Mouse (Mus musculus) T-cell, adult 2 months (primary cell): Measurements from ENCODE around the gene Kdm2b.
A peak's percentile ranks its signal among the peaks of the same experiment; 100 is the strongest.
"Not testable (repeated sequence)": the region's sequence is repeated elsewhere in the genome, so short reads cannot be mapped to it uniquely, and the experiment has no call there.

Experiments used
- DNase-seq: peaks from one replicate; pipeline ENCODE4 v3.0.0; 2022; ENCODE audit warnings: low spot score

Kdm2b gene

DNA sequence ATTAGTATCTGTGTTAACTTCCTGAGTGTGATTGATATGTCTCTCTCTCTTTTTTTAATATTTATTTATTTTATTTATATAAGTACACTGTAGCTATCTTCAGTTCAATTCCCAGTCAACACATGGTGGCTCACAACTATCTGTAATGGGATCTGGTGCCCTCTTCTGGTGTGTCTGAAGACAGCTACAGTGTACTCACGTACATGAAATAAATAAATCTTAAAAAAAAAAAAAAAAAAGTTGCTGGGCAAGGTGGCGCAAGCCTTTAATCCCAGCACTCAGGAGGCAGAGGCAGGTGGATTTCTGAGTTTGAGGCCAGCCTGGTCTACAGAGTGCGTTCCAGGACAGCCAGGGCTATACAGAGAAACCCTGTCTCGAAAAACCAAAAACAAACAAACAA is 14.9 kb downstream of the Kdm2b start:
- not testable (repeated sequence) for DNase-seq

DNA sequence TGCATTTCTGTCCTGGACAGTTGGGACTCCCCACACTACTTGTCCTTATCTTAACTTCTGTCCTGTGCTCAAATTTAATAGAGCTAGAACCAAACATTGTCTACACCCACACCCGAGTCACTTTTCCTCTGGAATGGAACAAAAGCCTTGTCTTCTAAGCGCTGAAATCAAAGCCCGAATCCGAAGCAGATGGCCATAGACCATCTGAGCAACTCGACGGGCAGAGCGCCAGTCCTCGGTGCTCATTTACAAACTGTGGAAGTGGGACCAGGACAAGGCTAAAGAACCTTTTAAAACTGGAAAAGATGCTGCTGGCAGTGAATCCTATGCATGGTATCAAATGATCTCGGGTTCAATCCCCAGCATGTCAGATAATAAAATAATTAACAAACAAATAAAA is 17.5 kb downstream of the Kdm2b start:
- no peak for DNase-seq

DNA sequence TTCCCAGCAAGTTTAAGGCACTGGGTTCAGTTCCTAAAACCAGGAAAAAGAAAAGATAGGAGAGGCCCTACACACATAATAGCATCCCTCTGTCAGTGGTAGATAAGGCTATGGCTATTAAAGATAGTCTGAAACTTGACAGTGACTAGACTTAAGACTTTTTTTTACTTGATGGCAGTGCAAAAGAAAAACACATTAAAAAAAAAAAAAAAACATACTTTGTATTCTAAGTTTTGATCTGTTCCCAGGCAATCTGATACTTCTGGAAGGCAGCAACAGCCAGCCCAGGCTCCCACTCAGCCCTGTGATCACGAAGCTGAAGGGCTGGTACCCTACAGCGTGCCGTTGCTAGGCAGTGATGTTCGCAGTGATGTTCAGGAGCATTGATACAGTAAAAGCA is 18.2 kb downstream of the Kdm2b start:
- no peak for DNase-seq

DNA sequence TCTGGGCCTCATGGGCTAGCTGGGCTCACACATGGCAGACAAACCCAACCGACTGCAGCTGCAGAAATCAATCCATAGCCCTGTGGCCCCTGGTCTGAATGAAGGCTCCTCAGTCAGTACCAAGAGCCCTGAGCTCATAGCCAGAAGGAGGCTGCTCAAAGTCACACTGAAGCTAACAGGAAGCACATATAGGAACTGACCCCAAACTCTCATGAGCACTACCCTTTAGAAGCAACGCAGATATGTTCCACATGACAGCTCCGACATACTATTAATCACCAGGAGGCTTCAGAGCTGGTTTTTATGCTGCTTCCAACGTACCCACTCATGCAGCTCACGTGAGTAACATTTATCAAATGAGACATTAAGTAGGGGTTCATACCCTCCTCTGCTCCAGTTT is 19.6 kb downstream of the Kdm2b start:
- no peak for DNase-seq

DNA sequence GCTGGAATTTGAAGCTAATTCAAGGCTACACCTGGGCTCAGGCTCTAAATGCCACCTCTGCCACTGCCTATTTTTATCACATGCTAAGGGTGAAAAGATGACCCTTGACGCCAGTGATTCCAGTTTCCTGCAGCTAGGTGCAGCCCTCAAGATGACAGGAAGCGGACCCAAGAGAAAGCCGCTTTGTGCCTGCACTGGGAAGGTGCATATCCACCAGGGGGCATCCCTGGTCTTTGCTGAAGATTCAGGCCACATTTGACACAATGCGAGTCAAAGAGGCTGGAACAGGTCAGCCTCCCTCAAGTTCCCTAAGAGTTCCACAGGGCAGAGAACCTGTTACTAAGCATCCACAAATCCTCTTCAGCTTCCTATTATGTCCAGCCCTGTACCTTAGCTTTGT is 21.3 kb downstream of the Kdm2b start:
- peak; percentile 84 for DNase-seq

DNA sequence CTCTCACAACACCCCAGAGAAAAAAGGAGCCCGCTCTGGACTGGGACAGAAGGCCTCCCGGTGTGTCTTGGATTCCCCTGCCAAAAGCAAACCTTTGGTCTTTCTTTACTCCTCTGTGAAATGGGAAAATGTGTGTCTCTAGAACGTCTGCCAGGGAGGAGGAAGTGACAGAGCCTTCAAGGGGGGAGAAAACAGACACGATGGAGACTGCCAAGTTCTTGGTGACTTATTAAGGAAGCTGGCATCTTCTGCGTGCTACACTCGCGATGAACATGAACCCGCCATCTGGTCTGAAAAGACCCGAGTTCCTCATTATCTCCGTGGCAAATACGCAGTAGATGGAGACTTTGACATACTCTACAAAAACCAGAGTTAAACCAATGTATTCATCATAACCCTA is 24.2 kb downstream of the Kdm2b start:
- no peak for DNase-seq

DNA sequence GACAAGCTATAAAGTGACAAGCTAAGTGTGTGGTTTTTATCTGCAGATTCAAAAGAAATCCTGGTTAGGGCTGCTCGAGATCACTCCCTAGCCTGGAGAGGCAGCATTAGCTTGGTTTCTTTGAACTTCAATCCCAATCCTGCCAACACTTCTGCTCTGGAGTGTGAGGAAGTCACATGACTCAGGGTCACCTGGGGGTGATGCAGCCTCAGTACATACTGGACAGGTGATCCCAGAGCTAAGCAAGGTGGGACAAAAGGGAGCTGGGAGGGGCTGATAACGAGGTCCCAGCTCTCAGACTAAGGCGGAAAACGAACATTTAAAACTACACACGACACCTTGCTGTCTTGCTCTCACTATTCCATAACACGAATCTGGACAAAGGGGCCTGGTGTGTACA is 24.8 kb downstream of the Kdm2b start:
- no peak for DNase-seq

DNA sequence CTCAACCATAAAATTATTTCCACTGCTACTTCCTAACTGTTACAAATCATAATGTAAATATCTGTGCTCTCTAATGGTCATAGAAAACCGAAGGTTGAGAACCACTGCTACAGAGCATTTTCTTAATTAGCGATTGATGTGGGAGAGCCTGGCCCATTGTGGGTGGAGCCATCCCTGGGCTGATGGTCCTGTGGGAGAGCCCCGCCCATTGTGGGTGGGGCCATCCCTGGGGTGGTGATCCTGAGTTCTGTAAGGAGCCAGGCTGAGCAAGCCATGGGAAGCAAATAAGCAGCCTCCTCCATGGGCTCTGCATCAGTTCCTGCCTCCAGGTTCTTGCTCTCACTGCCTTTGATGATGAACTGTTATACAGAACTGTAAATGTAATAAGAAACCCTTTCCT is 27.7 kb downstream of the Kdm2b start:
- DNase-seq, result no peak

DNA sequence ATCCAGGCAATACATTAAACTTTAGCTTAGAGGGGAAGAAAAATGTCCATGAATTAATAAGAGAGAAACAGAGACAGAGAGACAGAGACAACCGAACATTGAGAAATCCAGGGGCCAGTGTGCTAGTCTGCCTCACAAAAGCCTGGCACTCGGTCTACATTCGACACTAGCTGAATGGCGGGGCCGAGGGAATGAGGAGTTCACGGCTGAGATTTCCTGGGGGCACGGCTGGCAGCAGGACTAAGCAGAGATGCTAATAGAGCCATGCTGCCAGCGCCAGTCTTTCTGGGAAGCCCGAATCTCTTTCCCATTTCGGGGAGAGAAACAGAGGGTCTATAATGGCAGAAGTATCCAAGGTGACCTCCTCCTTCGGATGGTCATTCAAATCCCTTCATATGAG is 30.2 kb downstream of the Kdm2b start:
- no peak for DNase-seq

DNA sequence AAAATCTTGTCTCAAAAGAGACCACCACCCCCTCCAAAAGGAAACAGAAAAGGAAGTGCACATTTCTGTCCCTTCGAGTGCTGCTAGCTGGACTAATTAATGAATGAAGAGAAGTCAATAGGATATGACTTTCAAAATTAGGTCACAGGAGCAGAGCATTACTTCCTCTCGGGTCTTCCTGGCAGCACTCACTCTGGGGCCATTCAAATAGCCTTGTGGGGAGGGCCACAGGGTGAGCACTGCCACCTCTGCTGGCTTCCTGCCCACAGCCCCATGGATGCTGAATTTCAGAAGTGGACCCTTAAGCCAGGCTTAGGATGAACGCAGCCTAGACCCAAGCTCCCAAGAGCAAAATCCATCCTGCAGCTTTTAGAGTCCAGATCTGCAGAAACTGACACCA is 33.6 kb downstream of the Kdm2b start:
- no peak for DNase-seq

DNA sequence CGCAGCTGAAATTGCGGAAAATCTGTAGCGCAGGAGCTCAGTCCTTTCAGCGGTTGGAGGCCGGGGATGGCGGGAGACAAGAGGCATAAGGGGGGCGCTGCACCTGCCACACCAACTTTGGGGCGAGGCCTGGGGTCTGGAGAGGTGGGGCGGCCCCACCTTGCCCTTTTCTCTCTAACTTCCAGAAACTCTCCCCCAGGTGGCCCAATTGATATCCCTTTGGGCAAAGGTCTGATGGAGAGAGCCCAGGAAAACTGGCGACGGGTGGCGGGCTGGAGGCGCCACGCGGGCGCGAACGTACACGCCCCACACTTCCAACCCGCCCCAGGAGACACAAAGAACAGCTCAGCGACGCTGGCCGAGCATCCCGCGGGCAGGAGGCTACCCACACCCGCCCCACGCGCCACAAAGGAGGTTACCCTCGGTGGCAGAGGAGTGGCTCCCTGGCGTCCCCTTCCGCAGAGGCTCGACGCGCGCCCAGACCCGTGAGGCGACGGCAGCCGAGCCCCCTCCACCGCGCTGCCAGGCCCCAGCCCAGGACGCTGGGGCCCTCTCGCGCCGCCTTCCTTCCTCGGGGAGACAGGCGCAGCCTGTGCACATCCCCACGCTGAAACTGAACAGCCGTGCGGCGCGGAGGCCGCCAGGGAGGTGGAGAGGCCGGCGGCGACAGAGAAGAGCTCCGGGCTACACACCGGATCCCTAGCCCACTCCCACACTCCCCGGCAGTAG is 37.5 kb downstream of the Kdm2b start:
- peak; percentile 62 for DNase-seq

DNA sequence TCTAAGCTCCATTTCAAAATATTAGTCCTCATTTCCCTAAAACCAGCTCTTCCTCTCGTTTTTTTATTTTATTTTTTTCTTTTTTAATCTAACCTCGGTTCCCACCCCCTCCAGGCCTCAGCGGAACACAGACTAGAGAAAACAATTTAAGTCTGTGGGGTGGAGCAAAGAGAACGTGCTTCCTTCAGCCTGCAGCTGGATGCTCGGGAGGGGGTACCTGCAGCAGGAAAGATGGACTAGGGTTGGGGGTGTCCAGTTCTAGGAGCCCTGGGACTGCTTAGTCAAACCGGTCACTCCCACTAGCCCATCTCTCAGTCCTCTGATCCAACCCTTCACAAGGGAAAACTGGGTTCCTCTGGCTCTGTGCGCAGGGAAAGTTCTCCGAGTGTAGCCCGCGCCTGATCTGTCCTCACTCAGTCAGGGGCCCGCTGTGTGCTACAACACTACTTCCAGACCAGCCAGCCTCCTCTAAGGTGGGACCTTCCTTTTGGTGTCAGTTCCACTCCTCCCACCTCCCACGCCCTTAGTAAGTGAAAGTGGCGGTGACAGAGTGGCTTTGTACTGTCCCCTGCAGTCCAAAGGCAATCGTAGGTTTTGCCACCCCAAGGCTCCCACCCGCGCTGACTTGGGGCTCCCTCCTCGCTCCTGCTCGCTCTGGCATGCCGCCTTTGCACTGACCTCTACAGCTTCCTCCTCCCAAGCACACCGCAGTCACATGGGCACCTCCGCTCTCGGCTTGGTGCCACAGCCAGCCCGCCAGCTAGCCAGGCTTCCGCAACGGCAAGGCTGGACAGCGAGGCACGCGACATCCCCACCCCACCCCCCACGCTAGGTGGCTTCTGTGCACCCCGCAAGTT is 38.3 kb downstream of the Kdm2b start:
- peak; percentile 54 for DNase-seq

DNA sequence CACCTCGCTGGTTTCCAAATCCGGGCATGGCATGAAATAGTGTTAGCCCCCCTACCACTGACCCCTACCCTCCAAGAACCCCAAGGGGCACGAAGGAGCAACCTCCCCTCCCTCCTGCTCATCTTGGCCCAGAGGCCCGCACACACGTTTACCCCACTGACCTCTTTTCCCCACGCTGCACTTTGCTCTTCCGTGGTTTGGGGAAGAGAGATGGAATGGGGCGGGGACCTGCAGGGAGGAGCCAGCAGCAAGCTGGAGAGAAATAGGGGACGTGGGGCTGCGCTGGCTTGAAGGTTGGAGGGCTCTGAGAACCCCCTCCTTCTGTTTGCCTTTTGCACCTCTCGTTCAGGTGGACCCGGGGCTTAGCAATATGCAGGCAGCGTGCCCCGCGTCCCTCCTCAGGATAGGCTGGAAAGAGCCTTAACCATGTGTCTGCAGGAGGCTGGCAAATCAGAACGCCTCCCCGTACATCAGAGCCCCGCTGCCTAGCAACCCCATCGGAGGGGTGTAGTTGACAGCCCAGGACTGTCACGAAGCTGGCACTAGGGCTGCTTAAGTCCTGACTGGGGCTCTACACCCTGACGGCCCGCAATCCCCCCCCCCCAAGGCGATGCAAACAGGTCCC is 39.2 kb downstream of the Kdm2b start:
- peak; percentile 43 for DNase-seq

DNA sequence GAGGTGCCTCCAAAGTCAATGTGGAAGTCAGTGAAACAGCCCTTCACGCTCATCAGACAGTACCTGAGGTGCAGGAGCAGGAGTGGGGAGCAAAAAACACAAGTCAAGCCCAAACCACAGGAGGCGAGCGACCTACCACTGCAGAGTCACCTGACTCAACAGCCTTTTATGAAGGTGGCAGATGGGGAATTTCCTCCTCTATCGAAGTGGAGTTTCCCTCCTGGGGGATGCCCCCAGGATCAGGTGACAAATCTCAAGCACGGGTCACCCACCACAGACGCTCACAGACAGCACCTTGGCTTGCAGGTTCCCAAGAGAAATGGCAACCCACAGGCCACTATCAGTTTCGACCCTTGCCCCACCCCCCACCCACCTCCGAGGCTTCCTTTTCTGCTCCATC is 40.5 kb downstream of the Kdm2b start:
- DNase-seq, result peak; percentile 89

DNA sequence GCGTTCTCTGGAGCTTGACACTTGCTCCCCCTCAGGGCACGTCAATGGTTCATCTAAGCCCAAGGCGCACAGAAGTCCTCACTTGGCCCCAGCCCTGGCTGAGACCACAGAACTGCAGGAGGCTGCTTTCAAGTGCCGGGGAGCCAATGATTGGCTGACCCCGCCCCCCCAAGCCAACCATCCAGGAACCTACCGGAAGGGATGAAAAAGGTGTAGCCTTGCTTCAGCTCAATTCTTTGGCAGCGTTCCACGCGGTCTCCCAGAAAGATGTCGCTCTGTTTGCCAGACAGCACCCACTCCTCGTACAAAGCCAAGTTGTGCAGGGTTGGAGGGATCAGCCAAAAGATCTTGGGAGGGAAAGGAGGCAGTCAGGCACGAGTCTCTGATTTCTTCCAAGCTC is 42.1 kb downstream of the Kdm2b start:
- DNase-seq, result no peak

DNA sequence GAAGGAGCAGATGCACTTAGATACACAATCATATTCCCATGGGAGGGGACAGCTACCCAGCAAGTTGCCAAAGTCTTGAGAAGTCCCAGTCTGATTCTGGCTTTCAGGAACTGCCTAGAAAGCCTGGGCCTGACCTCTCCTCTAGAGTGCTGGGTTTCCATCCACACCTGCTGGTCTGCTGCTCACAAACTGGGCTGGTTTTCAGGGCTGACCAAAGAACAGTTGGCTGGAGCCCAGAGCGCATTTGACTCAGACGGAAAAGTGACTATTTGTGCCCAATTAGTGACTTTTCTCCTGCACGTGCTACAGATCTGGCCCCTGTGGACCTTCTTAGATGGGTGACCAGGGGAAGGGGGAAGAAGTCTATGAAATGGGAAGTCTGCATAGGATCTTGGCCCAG is 50.9 kb downstream of the Kdm2b start:
- DNase-seq, result no peak

DNA sequence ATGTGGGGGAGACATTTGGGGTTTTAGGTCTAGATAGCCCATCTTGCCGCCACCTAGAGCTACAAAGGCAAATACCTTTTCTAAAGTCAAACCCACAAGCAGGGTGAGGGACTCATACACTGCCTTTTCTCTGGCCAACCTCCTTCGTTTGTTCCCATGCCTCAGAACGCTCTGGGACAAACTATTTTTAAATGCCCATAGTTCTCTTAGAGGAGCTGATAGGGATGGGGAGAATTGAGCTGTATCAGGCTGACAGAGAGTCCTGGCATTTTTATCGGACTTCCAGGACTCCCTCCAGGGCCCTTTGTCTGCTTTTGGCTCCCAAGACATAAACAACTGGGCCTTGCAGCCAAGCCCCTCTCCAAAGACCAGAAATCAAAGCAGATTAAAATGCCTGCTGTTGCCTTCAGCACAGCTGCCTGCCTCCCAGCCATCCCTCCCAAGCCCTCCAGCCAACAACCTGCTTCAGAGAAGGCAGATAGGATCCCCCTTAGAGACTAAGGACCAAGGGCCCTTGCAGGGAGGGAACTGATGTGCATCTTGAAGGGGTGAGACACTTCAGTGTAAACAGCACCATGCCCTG is 51.6 kb downstream of the Kdm2b start:
- DNase-seq, result no peak

DNA sequence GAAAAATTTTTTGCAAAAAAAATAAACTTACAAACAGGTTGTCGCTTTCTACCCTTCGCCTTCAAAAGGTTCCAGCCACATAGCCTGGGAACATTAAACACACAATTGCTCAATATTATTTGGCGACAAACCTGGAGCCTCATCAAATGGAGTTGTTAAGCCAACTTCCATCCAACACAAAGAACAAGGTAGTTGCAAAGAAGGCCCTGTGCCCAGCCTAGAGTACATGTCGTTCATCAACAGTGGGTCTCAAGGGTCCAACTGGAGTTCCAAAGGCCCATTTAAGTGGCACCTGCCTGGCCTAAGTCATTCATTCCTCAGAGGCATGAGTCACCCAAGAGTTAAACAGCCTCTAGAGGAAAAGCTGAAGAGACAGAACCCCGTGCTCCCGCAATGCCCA is 52.6 kb downstream of the Kdm2b start:
- no peak for DNase-seq

DNA sequence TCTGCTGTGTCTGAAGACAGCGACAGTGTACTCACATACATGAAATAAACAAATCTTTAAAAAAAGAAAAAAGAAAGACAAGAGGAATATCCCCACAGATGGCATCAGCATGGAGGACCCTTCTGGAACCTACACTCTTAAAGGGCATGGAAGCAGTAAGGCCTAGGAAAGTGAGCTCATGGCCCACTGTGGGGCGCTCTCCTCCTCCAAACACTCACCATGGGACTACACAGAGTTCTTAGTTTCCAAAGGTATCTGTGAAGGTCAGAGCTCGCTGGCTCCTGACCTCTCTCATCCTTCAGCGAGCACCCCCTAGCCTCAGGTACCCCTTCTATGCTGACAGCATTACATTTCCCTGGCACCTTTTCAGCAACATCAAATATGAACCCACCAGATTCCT is 53.8 kb downstream of the Kdm2b start:
- DNase-seq, result no peak

DNA sequence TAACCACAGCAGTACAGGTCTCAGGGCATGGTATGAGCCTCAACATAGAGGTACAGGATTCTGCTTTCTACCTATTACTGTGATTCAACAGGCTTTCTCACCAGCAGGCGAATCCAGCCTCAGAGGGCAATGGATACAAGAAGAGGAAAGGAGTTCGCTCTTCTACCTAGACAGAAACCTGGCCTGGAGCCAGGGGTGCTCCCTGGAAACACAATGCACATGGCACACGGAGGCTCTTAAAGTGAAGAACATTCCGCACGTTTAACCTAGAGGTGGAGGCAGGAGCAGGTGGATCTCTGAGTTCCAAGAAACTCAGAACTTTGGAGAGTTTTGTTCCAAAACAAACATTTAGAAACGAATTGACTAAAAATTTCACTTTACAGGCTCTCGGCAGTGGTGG is 58.6 kb downstream of the Kdm2b start:
- DNase-seq, result no peak

DNA sequence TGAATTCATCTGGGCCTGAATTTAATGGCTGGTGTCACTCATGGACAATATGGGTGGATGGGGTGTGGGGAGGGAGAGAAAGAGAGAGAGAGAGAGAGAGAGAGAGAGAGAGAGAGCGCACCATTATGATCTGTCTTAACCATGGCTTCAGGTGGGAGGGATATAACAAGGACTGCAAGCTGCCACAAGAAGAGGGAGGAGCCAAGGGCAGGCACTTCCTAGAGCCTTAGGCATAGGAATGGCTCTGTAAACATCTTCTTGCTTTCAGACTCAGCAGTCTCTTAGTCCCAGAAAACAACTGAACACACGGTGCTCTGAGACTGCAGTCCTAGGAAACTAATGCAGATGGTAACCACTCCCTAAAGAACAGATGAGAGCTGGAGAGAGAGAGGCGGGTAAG is 61.3 kb downstream of the Kdm2b start:
- DNase-seq, result no peak

DNA sequence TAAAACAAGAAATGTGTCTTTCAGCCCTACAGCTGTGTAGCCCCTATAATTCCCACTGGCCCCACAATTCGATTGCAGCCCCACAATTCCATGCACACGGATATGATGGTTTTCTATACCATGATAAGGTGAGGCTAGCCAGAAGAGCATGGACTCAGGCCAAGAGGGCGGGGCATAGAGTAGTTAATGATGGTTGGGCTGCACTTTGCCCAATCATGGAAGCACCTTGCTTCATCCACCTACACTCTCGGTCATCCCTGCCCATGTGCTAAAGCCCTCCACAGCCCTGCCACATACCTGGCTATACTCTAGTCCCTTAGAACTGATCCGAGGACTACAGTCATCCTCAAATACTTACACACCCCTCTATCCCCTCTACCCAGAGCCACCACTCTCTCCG is 61.9 kb downstream of the Kdm2b start:
- DNase-seq, result no peak

DNA sequence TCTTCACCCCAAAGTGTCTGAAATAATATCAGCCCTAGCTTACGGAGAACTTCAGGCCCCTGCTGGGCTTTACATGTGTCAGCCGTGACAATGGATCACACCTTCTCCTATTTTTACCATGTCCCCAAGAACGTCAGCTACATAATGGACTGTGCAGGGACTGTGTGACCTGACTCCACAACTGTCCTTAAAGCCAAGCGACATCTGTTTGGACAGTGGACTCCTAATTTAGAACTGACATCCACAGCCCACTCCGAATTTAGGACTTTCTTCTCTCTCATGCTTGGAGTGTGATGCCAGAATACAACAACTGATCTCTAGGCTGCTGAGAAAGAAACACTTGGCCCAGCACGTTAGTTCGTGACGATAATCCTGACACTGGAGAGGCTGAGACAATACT is 62.5 kb downstream of the Kdm2b start:
- DNase-seq, result no peak
